7 mouse cellular contexts compared by ENCODE assay signal in the genomic region with DNA sequence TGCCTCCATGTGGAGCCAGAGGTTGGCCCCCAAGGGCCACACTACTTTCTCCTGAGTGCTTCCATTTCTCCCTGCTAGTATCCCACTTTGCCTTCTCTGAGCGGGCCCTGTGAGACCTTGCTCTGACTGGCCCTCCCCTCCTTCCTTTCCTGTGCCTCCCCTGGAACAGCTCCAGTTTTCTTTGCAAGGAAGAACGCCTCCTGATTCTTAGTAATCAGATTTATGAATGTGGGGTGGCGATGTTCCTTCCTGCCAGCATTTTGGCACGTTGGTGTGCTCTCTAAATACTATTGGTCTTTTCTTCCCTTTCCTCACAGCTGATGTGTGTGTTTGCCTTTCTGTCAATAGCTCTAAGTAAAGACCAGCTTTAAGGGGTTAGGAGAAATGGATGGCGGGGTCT.
A peak's percentile ranks its signal among the peaks of the same experiment; 100 is the strongest.
DNase-seq lines count a peak whose midpoint lies in the region; ATAC-seq and TF ChIP-seq lines count a peak whose summit lies in the region.

No protein-coding gene starts in this region.

- no peak for TF ChIP-seq POLR2A in myocyte (IDR thresholded peaks at IDR 0.05; ENCODE audit: insufficient read length, low read depth)

- peak; percentile 40 for DNase-seq in ovary, postnatal 14 days (ENCODE audit: low spot score)
- no peak for DNase-seq in ovary, postnatal 36 days (ENCODE audit: low spot score)
- DNase-seq in cerebellum, adult 8-10 months = no peak

- no peak overlapping the region for H3K4me3 ChIP-seq in embryonic facial prominence, embryonic 15.5 days (replicated peaks)
- no peak overlapping the region for H3K4me3 ChIP-seq in kidney, embryonic 14.5 days (ENCODE audit: low read length)
- no peak overlapping the region for H3K4me3 ChIP-seq in myocyte

- peak overlapping the region; percentile 52; the same call in 1 of the 2 replicates for H3K27ac ChIP-seq in embryonic facial prominence, embryonic 15.5 days (replicated peaks)
- H3K27ac ChIP-seq in kidney, embryonic 14.5 days (ENCODE audit: low read depth, low read length) = peak overlapping the region; percentile 30; the same call in 1 of the 2 replicates

- no peaks in the 10 kb centered on the region for H3K9me3 ChIP-seq in embryonic facial prominence, embryonic 15.5 days (replicated peaks)
- H3K9me3 ChIP-seq in kidney, embryonic 14.5 days (ENCODE audit: control insufficient read depth, low read length) = no peaks in the 10 kb centered on the region

- no peak; the same call in 1 of the 2 replicates for ATAC-seq in embryonic facial prominence, embryonic 15.5 days (ENCODE audit: insufficient number of reproducible peaks, low FRiP score, low TSS enrichment, low read depth)
- ATAC-seq in kidney, embryonic 14.5 days (ENCODE audit: low FRiP score, low TSS enrichment) = no peak
- ATAC-seq in megakaryocyte progenitor cell, adult 5-6 weeks (replicated peaks; ENCODE audit: poor library complexity) = no peak

- peaks cover 42% of the 10 kb centered on the region for H3K4me1 ChIP-seq in embryonic facial prominence, embryonic 15.5 days
- H3K4me1 ChIP-seq in kidney, embryonic 14.5 days (ENCODE audit: control insufficient read depth, insufficient read depth, low read length) = peaks cover 14% of the 10 kb centered on the region

- H3K4me2 ChIP-seq in embryonic facial prominence, embryonic 15.5 days (replicated peaks) = no peak overlapping the region
- H3K4me2 ChIP-seq in kidney, embryonic 14.5 days (replicated peaks; ENCODE audit: low read depth, low read length) = no peak overlapping the region
- peak overlapping the region; percentile 75 for H3K4me2 ChIP-seq in myocyte (ENCODE audit: low read depth)

- no peaks in the 10 kb centered on the region for H3K27me3 ChIP-seq in embryonic facial prominence, embryonic 15.5 days
- no peaks in the 10 kb centered on the region for H3K27me3 ChIP-seq in kidney, embryonic 14.5 days (ENCODE audit: control insufficient read depth, insufficient read depth, low read length)
- no peaks in the 10 kb centered on the region for H3K27me3 ChIP-seq in myocyte (ENCODE audit: control insufficient read depth, insufficient read depth, insufficient read length)

- WGBS in embryonic facial prominence, embryonic 15.5 days = 33% methylated on average over 5 of the region's 5 CpGs
- 40% methylated on average over 5 of the region's 5 CpGs for WGBS in kidney, embryonic 14.5 days

- no peak overlapping the region for H3ac ChIP-seq in myocyte (ENCODE audit: control insufficient read depth, insufficient read length)

- H3K9ac ChIP-seq in embryonic facial prominence, embryonic 15.5 days = no peak overlapping the region
- H3K9ac ChIP-seq in kidney, embryonic 14.5 days (ENCODE audit: low read depth, low read length) = no peak overlapping the region

- peaks cover 94% of the 10 kb centered on the region for H3K79me2 ChIP-seq in myocyte (ENCODE audit: control insufficient read depth, insufficient read depth)

- H3K36me3 ChIP-seq in embryonic facial prominence, embryonic 15.5 days = no peaks in the 10 kb centered on the region
- H3K36me3 ChIP-seq in kidney, embryonic 14.5 days (ENCODE audit: control insufficient read depth, insufficient read depth, low read length) = no peaks in the 10 kb centered on the region
- no peaks in the 10 kb centered on the region for H3K36me3 ChIP-seq in myocyte (ENCODE audit: control insufficient read depth, insufficient read depth)

TF ChIP-seq in myocyte, 11 proteins besides CTCF, POLR2A, EP300 and RAD21:
- no peak for TF ChIP-seq SRF (IDR thresholded peaks at IDR 0.05; ENCODE audit: control insufficient read depth, insufficient read length, low read depth)
- no peak for TF ChIP-seq POLR2AphosphoS2 (IDR thresholded peaks at IDR 0.05; ENCODE audit: insufficient read length, low read depth)
- no peak for TF ChIP-seq USF1 (IDR thresholded peaks at IDR 0.05; ENCODE audit: low read depth)
- no peak for TF ChIP-seq MYOG (IDR thresholded peaks at IDR 0.05; ENCODE audit: control insufficient read depth in 1 of 3, insufficient read depth in 1 of 3, insufficient read length in 2 of 3, low read depth in 2 of 3)
- TF ChIP-seq E2F4 (IDR thresholded peaks at IDR 0.05; ENCODE audit: insufficient read depth) = no peak
- no peak for TF ChIP-seq MYOD1 (IDR thresholded peaks at IDR 0.05; ENCODE audit: control insufficient read depth in 1 of 3, insufficient read length in 2 of 3, low read depth in 2 of 3)
- TF ChIP-seq MAX (IDR thresholded peaks at IDR 0.05; ENCODE audit: low read depth) = no peak
- no peak for TF ChIP-seq TCF3 (IDR thresholded peaks at IDR 0.05; ENCODE audit: insufficient read length, low read depth)
- TF ChIP-seq CEBPB (IDR thresholded peaks at IDR 0.05; ENCODE audit: insufficient read depth, poor library complexity, severe bottlenecking) = no peak
- TF ChIP-seq TCF12 (IDR thresholded peaks at IDR 0.05; ENCODE audit: insufficient read depth, poor library complexity, severe bottlenecking) = no peak
- no peak for TF ChIP-seq REST (IDR thresholded peaks at IDR 0.05; ENCODE audit: insufficient read depth, insufficient read length)
TF ChIP-seq in myocyte: peak in this region for 0.
